In genomic region chr7:57706976-57707740, GRCm38 (mm10) we compare ENCODE assay signal across 12 mouse cellular contexts.
DNase-seq lines count a peak whose midpoint lies in the region; ATAC-seq and TF ChIP-seq lines count a peak whose summit lies in the region.
"Had no signal": no experiment of that assay in that cellular context is flagged by ENCODE, and none has a peak within 500 bp of the region (broad histone marks: within the 10 kb centered on the region; RNA-seq: fewer than 3 reads in every experiment).

No protein-coding gene starts in this region.

- H3K9me3 ChIP-seq in lung, postnatal 0 days (ENCODE audit: low read length) = no peaks in the 10 kb centered on the region
- H3K9me3 ChIP-seq in neural tube, embryonic 14.5 days (ENCODE audit: control insufficient read depth, low read length) = no peaks in the 10 kb centered on the region
- no peaks in the 10 kb centered on the region for H3K9me3 ChIP-seq in stomach, postnatal 0 days (ENCODE audit: control insufficient read depth, low read length)
- H3K9me3 ChIP-seq: embryonic facial prominence, embryonic 12.5 days; stomach, embryonic 15.5 days had no signal

- ATAC-seq in lung, postnatal 0 days = no peak
- ATAC-seq in neural tube, embryonic 14.5 days (ENCODE audit: low read depth) = peak; percentile 78
- no peak for ATAC-seq in stomach, postnatal 0 days (ENCODE audit: low FRiP score, low TSS enrichment)
- ATAC-seq: intestine, embryonic 16.5 days had no signal

- TF ChIP-seq CTCF in lung, postnatal 0 days (IDR thresholded peaks at IDR 0.05) = no peak
- no peak for TF ChIP-seq CTCF in stomach, postnatal 0 days (IDR thresholded peaks at IDR 0.05; ENCODE audit: low read depth)

- H3K36me3 ChIP-seq in lung, postnatal 0 days (ENCODE audit: insufficient read depth, low read length) = no peaks in the 10 kb centered on the region
- no peaks in the 10 kb centered on the region for H3K36me3 ChIP-seq in neural tube, embryonic 14.5 days (ENCODE audit: control insufficient read depth, insufficient read depth, low read length)
- no peaks in the 10 kb centered on the region for H3K36me3 ChIP-seq in stomach, postnatal 0 days (ENCODE audit: control insufficient read depth, insufficient read depth, low read length)
- H3K36me3 ChIP-seq: embryonic facial prominence, embryonic 12.5 days; stomach, embryonic 15.5 days had no signal

- WGBS in lung, postnatal 0 days = 69% methylated on average over 7 of the region's 7 CpGs
- 48% methylated on average over 7 of the region's 7 CpGs for WGBS in neural tube, embryonic 14.5 days
- WGBS in stomach, postnatal 0 days = 55% methylated on average over 7 of the region's 7 CpGs

- H3K9ac ChIP-seq in lung, postnatal 0 days (replicated peaks; ENCODE audit: low read depth) = no peak overlapping the region
- no peak overlapping the region for H3K9ac ChIP-seq in neural tube, embryonic 14.5 days (replicated peaks; ENCODE audit: low read depth, low read length)
- H3K9ac ChIP-seq in stomach, postnatal 0 days (ENCODE audit: low read length) = no peak overlapping the region
- H3K9ac ChIP-seq: embryonic facial prominence, embryonic 12.5 days; stomach, embryonic 15.5 days had no signal

- no peaks in the 10 kb centered on the region for H3K4me1 ChIP-seq in lung, postnatal 0 days (ENCODE audit: insufficient read depth, low read depth, low read length)
- peaks cover 9% of the 10 kb centered on the region; the same call in 1 of the 2 replicates for H3K4me1 ChIP-seq in neural tube, embryonic 14.5 days (ENCODE audit: control insufficient read depth, insufficient read depth, low read length)
- no peaks in the 10 kb centered on the region for H3K4me1 ChIP-seq in stomach, postnatal 0 days (replicated peaks; ENCODE audit: control insufficient read depth, insufficient read depth)
- H3K4me1 ChIP-seq: embryonic facial prominence, embryonic 12.5 days; stomach, embryonic 15.5 days had no signal

- intact Hi-C loops in heart, postnatal 10 days (cut with DNase I) = loop anchor here (10.0 kb wide), 1 partner anchor 78 kb away; no protein-coding TSS in a partner anchor

- DNase-seq in adrenal gland, postnatal 25 days = peak; percentile 2
- DNase-seq in adrenal gland, postnatal 4 days (ENCODE audit: low spot score in 2 of 2) = no peak
- peak; percentile 14 to 25 for DNase-seq in heart, postnatal 10 days
- no peak for DNase-seq in heart, adult 11 months
- DNase-seq in lung, postnatal 10 days = peak; percentile 9
- no peak for DNase-seq in lung, postnatal 0 days (ENCODE audit: low spot score)
- DNase-seq in stomach, postnatal 0 days (ENCODE audit: low spot score) = no peak

- H3K27ac ChIP-seq in lung, postnatal 0 days (ENCODE audit: low read length) = no peak overlapping the region
- 0 out of 2 replicates have a peak overlapping the region, but pooled peaks have one; percentile 48 for H3K27ac ChIP-seq in neural tube, embryonic 14.5 days (ENCODE audit: low read depth, low read length)
- H3K27ac ChIP-seq in stomach, postnatal 0 days (replicated peaks) = no peak overlapping the region
- H3K27ac ChIP-seq: embryonic facial prominence, embryonic 12.5 days; stomach, embryonic 15.5 days had no signal

- H3K4me3 ChIP-seq in lung, postnatal 0 days (ENCODE audit: low read depth, low read length) = no peak overlapping the region
- no peak overlapping the region for H3K4me3 ChIP-seq in neural tube, embryonic 14.5 days (ENCODE audit: low read depth, low read length)
- H3K4me3 ChIP-seq in stomach, postnatal 0 days (ENCODE audit: low read depth, low read length) = no peak overlapping the region
- H3K4me3 ChIP-seq: embryonic facial prominence, embryonic 12.5 days; stomach, embryonic 15.5 days had no signal

- H3K4me2 ChIP-seq in lung, postnatal 0 days (replicated peaks; ENCODE audit: low read depth, low read length) = no peak overlapping the region
- no peak overlapping the region for H3K4me2 ChIP-seq in neural tube, embryonic 14.5 days (ENCODE audit: low read depth, low read length)
- no peak overlapping the region for H3K4me2 ChIP-seq in stomach, postnatal 0 days (replicated peaks; ENCODE audit: low read depth)
- H3K4me2 ChIP-seq: embryonic facial prominence, embryonic 12.5 days; heart, embryonic 11.5 days; stomach, embryonic 15.5 days had no signal

- no peak for TF ChIP-seq EP300 in lung, postnatal 0 days (IDR thresholded peaks at IDR 0.05)
- TF ChIP-seq EP300 in stomach, postnatal 0 days (optimal IDR thresholded peaks at IDR 0.05) = no peak

- H3K27me3 ChIP-seq in lung, postnatal 0 days (replicated peaks; ENCODE audit: insufficient read depth, low read length) = no peaks in the 10 kb centered on the region
- no peaks in the 10 kb centered on the region for H3K27me3 ChIP-seq in neural tube, embryonic 14.5 days (ENCODE audit: control insufficient read depth, insufficient read depth, low read length)
- no peaks in the 10 kb centered on the region for H3K27me3 ChIP-seq in stomach, postnatal 0 days (ENCODE audit: control insufficient read depth, insufficient read depth, low read length)
- H3K27me3 ChIP-seq: embryonic facial prominence, embryonic 12.5 days; stomach, embryonic 15.5 days had no signal

Comparison
In these comparisons a context has a peak if more than half of its experiments do, and no peak if none do; other contexts are left out.
1. DNase-seq: peak in adrenal gland, postnatal 25 days (single experiment), heart, postnatal 10 days (2 of 2) and lung, postnatal 10 days (single experiment); none in adrenal gland, postnatal 4 days (0 of 2), heart, adult 11 months (single experiment), lung, postnatal 0 days (single experiment) and stomach, postnatal 0 days (single experiment).